Mouse (Mus musculus) neural tube, embryonic 10.5 days (tissue): ENCODE data around the gene Hoxa13.

Experiments used
- DNase-seq: peaks from one replicate; pipeline ENCODE4 v3.0.0-alpha.2; 2017; ENCODE audit warnings: low spot score; ENCODE audit errors: extremely low spot score

The Hoxa13 gene

DNA sequence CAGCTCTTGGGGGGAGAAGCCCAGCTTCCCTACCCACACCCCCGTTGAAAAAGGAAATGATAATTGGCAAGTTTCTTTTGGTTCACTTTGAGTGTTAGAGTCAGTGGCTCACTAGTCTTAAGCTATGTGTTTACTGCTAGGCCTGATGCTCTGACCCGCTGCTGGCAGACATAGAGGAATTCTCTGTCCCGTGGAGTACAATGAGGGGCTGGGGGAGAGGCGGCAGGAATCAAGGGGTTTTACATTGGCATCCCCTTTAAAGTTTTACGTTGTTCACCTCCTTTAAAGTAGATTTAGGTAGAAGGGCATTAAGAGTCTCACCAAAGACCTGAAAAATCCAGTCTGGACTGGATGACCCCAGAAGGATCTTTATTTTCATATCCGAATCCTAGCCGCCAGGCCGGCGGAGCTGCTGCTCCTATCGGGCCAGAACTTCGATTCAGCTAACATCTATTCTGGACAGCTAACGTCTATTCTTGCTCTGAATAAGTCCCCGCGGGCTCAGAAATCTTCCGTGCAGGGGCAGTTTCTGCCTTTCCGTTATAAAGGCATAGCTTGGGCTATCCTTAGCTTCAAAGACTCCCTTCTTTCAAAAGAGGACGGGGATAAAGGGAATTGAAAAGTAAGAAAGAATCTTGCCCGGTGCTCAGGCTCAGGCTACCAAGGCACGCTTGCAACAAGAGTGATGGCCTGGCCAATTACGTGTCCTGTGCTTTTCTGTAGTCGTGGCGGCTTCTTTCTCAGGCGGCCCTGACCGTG is 8.5 kb downstream of the Hoxa13 start:
- no peak for DNase-seq

GRCm38 (mm10) chr6:52251177-52251879 is 9.4 kb downstream of the Hoxa13 start:
- DNase-seq: no peak

GRCm38 (mm10) chr6:52249826-52250225 is 10.9 kb downstream of the Hoxa13 start:
- peak; percentile 56 for DNase-seq

DNA sequence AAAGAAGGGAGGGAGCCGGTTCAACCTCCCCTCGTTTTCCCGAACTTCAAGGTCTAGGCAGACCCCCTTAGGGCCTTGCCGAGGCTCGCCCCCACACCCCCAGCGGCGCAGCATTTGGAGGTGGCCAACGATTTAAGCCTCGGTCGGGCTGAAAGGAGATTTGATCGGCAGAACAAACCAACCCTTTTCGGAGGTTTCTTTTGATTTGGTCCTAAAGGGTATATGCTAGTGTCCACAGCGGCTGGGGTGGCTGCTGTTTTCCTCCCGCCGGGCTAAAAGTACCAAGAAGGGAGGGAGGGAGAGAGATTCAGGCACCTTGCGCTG is 11.3 kb downstream of the Hoxa13 start:
- peak; percentile 55 for DNase-seq

DNA sequence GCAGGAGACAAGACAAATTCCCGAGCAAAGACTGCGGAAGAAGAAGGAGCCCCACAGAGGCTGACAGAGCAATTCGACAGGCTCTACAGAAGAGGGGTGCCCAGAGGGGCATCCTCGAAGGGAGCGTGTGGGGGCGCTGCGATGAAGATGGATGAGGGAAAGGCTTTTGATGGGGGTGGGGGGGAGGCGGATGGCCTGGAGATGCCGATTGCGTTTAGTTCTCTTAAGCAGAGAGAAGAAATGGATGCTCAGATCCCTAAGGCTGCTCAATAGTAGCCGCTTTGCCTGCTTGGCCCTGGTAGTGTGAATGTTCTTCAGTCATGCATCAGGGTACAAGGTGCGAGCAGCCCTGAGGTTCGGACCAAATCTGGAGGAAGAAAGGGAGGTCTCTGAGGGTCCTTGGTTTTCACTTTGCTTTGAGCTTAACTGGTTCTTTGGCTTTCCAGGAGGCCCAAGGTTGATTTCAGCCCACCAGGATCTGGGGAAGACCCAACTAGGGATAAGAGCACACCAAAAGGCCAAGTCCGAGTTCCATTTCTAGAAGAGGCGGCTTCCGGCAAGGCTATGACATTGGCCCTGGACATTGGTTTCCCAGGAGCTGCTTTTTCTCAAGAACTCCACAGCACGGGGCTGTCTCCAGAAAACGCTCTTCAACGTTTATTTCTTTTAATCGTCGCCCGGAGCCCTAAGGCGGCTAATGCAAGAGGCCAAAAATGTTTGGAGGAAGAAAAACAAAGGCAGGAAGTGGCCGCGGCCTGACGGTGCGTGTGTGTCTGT is 11.9 kb downstream of the Hoxa13 start:
- peak; percentile 70 for DNase-seq

GRCm38 (mm10) chr6:52247766-52248637 is 12.7 kb downstream of the Hoxa13 start:
- no peak for DNase-seq

GRCm38 (mm10) chr6:52246916-52247315 is 13.8 kb downstream of the Hoxa13 start:
- DNase-seq: no peak

DNA sequence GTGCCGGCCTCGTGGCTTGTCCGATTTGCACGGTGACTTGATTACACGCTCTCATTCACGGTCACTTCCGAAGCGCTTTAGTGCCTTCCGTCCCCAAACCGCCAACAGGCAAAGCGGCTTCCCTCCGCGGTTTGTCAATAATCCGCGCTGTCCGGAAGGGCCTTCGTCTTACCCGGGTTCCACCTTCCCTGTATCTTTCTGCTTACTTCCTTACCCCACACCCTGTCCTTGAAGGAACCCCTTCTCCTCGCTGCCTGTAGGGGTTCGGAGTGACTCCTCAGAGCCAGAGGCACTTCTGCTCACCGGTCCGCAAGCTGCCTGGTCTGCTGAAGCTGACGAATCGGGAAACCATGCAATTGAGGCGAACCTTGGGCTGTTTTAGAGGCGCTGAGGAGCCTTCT is 14.3 kb downstream of the Hoxa13 start:
- DNase-seq: no peak

- no peak for DNase-seq
These were observed 14.9 kb downstream of the Hoxa13 start, which contains the start of gene Hoxa11 for GRCm38 (mm10) chr6:52245757-52246142. Hoxa11 (minus strand) TSS chr6:52245810.

GRCm38 (mm10) chr6:52245040-52245756 is 15.5 kb downstream of the Hoxa13 start:
- no peak for DNase-seq

GRCm38 (mm10) chr6:52244471-52245039 is 16.1 kb downstream of the Hoxa13 start:
- no peak for DNase-seq

GRCm38 (mm10) chr6:52243681-52244121 is 17.0 kb downstream of the Hoxa13 start:
- DNase-seq: no peak

GRCm38 (mm10) chr6:52242801-52243332 is 17.8 kb downstream of the Hoxa13 start:
- no peak for DNase-seq

GRCm38 (mm10) chr6:52241001-52241621 is 19.6 kb downstream of the Hoxa13 start:
- no peak for DNase-seq

GRCm38 (mm10) chr6:52240389-52241000 is 20.2 kb downstream of the Hoxa13 start, which contains the start of gene Hoxa10:
Hoxa10 (minus strand) TSS chr6:52240854.
- DNase-seq: peak; percentile 95

DNA sequence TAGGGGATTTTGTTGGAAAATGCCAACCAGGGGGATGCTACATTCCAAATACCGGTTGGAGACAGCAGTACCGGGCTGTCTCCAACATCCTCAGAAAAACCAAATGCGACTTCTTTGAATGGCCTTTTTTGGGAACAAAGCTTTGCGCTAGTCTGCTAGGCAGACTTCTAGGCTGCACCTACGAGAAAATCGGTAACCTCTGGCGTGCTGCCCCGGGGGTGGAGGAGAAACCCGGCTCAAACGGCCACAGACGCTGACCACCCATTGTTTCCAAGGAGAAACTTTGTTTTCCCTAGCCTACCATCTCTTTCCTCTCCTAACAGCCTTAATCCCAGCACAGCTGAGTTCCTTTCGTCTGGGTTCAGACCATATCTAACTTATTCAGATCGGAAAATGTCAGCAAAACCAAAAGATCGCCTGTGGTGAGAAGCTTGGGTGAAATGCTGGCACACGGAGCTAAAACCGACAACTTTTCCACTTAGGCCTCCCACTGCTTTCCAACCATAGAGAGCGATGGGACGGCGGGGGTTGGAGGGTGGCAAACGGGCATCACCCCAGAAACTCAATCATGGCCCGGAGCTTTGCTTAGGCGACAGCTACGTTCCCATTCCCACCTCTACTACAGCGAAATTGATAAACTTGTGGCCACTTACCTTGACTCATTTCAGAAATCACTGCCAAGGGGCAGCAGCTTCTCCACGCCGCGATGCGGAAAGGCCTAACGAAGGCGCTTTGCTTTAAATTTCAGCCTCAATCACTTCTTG is 20.9 kb downstream of the Hoxa13 start:
- no peak for DNase-seq

DNA sequence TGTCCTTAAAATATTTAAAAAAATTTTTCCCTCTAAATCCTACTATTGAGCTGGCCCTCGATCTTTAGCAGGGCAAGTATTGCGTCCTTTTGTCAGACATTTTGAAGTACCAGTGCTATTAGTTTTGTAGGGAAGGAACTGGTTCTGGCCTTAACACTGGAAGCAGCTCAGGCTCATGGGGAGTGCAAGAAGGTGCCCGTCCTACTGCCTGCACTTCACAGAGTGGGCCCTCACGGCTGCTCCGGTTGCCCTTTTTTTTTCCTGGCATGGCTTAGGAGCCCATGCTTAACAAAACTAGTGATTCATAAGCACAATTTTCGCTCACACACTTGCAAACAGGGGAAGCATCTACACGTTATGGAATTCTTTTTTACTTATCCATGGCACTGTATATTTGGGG is 21.7 kb downstream of the Hoxa13 start:
- DNase-seq: no peak

- no peak for DNase-seq
These were observed 22.5 kb downstream of the Hoxa13 start for GRCm38 (mm10) chr6:52238155-52238545.
